Mouse (Mus musculus) neutrophil, adult 5-6 weeks (primary cell): ENCODE measurements around the gene Pdilt. TPM values are rescaled to one million over a fixed set of nuclear protein-coding genes. Genes with fewer than 3 reads are reported as not detected.
"Not testable (repeated sequence)": the region's sequence is repeated elsewhere in the genome, so short reads cannot be mapped to it uniquely, and the experiment has no call there.

Experiments used
- ATAC-seq: fragments of 151-379, 151-347 bp; 2 replicates; pipeline ENCODE4 v1.8.0; 2017; ENCODE audit warnings: mild to moderate bottlenecking, moderate TSS enrichment; ENCODE audit not compliant: insufficient number of reproducible peaks, poor library complexity, low FRiP score, severe bottlenecking; ENCODE audit errors: extremely low read depth
- total RNA-seq: library from RNA; stranded (forward); fragments of 200-1000 nt; gene quantifications from 2 replicates; pipeline ENCODE4 v1.2.3, GENCODE M21; 2017

The Pdilt gene
- total RNA-seq, result not detected in 2 replicates

DNA sequence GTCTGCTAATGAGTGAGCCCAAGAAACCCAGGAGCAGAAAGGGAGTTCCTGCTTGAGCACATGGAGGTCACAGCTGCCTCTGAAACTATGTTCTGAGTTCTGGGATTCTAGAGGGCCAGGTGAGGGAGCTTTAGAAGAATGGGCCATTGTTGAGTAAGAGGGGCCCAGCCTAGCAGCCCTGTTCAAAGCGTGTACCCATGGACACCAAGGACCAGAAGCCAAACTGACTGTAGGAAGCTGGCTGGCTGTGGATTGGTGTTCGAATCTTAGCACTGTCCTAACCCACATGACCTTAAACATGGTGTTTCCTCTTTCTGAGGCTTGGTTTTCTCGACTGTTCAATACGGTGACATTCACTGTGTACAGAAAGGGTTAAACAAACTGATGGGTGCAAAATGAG, at the start of gene Pdilt:
Gene Pdilt, minus strand, starts transcription at position 101 of the 400 bp plus-strand sequence.
- ATAC-seq, result no peak

DNA sequence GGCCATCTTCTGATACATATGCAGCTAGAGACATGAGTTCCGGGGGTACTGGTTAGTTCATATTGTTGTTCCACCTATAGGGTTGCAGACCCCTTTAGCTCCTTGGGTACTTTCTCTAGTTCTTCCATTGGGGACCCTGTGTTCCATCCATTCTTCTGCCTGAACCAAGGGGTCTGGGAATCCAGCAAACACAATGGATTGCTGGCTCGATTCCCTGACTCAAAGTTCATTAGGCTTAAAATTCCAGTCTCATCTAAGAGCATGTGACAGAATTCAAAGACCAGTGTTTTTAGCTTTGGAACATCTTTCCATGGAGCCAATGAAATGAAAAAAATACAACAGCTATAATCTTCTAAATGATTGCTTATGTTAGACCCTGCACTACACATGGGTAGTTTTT, 39.2 kb upstream of the Pdilt start:
- ATAC-seq, result not testable (repeated sequence)

DNA sequence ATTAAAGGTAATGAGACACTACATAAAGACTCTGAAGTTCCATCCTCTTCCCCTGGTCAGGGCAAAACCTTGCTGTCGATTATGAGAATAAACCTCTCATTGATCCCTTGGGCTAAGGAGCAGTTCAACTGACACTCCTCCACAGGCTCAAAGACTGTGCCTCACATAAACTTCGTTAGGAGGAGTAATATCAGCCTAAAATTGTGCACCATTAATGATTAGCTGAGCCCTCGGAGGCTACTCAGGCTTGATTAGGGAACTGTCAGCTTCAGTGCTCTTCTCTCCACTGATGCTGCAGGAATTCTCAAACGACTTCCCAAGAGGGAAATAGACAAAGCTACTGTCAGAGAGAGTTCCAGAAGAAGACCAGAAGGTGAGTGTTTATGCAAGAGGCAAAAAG, 38.2 kb upstream of the Pdilt start:
- no peak for ATAC-seq

DNA sequence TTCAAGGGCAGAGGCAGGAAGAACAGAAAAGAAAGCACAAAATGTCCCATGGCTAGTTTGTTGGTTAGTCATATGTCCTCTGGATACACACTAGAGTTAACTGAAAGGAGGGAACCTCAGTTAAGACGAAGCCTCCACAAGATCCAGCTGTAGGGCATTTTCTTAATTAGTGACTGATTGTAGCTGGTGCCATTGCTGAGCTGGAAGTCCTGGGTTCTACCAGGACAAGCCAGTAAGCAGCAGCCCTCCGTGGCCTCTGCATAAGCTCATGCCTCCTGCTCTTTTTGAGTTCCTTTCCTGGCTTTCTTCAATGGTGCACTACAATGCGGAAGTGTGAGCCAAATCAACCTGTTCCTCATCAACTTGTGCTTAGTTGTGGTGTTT, 37.2 kb upstream of the Pdilt start:
- ATAC-seq, result no peak

DNA sequence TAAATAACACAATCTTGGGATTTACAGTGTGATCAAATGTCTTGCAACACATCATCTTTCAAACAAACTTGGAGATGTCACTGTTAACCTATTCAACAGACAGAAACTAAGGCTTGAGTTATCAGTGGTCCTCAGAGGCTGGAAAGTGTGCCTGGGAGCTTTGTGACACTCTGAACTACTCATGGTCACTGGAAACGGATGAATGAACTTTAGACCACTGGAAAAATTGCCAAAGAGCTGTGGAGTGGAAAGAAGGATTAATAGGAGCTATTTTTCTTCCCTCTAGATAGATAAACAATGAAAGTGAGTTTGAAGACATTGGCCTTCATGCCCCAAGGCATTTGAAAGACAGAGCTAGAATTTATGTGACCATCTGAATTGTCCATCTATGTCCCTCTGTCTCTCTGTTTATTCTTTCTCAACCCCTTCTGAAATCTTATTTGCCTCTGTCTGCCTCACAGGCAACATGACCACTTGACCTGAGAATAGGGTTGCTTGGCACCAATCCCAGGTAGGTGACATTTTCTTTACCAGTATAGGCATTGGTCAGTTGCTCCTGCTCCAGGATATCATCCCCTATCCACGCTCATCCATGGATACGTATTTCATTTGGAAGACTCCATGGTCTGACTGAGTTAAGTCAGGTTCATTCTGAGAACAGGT, 36.6 kb upstream of the Pdilt start:
- ATAC-seq, result no peak

DNA sequence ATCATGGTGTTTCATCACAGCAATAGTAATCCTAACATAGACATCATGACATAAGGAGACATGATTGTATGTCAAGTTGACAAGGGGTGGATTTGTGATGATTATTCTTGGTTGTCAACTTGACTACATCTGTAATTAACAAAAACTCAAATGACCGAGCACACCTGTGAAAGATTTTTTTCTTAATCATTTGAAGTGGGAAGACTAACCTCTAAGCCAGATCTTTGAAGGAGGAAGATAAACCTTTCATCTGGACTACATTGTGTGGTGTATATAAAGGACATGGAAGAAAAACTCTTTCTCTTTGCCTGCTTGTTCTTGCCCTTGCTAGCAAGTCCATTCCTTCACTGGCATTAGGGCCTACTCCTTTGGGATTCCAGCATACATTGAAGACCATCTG, 30.8 kb upstream of the Pdilt start, which contains the start of gene Acsm2:
Gene Acsm2, plus strand, starts transcription at position 301 of the 400 bp plus-strand sequence.
- no peak for ATAC-seq

DNA sequence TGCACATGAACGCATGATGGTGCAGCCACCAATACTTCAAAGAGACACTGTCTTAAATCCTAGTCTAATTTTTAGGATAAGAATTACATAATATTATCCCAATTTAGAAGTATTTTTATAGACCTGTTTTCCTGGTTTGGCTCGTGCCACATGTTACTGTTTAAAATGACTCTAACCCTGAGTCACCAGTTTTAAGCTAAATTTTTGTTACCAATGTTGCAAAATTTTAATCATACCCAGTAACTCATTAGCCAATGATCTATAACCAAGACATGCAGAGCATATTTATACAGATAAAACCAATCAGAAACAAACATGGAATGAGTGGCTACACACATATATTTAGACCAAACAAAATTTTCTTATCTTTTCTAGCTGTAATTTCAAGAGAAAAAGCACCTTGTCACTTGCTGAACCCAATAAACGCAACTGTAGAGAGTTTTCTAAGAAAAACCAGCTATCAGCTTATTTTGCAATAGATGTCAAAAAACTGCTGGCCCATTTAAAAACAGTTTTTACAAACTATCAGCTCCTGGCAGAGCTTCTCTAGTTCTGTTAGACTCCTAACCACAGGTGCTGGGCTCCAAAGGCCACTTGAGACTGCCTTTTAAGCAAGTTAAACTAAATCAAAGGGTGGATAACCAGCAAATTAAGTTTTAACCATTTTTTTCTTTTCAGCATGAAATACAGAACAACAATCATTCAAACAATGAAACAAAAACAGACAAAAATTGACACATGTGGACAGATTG, 27.4 kb upstream of the Pdilt start:
- ATAC-seq, result no peak

DNA sequence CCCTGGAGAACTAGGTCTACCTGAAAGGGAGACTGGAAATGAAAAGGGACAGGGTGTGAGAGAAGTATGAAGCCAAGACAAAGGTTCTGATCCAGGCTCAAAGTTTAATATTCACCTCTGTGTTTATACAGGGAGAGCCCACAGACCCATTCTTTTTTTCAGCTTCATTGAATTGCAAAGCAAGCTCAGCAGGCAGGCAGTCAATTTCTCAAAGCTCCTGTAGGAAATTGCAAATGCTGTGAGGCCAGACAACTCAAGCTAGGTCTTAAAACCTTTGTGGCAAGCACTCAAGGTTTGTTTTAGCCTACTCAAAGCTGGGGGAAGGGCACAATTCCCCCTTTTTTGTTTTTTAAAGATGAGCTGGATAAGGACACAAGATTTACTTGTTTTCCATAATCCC, 22.3 kb upstream of the Pdilt start:
- ATAC-seq, result no peak

DNA sequence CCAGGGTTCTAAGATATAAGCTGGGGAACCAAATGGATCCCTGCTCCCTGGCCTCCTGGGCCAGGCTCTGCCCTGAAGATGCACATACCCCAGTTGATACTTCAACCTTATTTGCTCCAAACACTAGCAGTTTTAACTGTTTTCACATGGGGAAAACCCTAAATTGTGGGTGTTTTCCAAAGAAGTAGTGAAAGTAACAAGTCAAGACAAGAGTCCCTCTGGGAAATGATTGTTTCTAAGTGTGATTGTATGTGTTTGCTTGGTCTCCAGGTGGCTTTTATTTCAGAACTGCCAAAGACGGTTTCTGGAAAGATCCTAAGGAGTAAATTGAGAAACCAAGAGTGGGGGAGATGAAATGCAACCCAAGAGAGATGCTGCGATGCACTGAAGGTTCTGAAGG, 19.2 kb upstream of the Pdilt start:
- ATAC-seq, result no peak

DNA sequence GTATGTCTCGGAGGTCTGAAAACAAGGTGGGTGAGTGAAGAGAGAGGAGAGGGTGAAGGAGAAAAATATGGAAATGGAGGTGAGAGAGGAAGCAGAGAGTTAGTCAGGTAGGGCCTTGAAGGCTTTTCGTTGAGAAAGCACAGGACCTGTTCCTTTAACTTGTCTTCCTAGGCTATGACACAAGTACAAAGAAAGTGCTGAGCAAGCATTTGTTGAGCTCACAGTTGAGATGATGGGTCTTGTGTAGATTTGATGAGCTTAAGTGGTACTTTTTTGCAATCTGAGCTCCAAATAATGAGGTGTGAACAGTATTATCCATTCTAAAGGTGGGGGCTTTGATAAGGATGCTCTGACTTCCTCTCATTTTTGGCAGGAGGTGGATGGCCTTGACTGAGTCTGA, 11.1 kb upstream of the Pdilt start:
- no peak for ATAC-seq

DNA sequence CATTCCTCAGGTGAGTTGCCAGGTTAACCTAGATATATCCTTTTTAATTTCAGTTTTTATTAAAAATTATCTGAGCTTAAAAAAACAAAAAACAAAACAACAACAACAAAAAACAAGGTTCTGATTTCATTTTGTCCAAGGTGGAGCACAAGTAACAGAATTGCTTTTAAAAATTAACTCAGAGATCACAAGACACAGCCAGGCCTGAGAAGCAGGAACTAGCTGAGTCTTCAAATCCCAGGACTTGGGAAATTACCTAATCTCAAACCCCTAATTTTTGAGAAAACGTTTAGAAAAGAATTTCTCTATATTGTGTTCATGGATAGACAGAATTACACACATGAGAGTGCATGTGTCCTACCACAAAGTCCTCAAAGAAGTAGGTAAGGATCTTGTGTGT, 9.6 kb upstream of the Pdilt start:
- no peak for ATAC-seq

DNA sequence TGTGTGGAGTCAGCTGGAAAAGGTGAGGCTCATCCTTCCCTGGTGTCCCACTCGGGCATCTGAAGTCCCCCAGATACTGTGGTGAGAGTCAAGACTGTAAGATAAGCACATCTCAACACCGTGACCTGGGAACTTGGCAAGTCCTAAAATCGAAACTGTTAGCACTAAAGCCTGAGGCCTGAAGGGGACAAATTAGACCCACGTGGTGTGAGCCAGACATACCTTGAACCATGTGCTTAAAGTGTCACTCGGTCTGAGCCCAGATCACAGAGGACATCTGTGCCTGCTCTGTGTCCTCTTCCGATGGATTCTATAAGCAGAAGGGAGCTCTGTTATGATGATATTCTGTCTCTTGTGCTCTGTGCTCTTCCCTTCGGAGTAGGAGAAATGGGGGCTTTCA, 5.3 kb upstream of the Pdilt start:
- no peak for ATAC-seq

DNA sequence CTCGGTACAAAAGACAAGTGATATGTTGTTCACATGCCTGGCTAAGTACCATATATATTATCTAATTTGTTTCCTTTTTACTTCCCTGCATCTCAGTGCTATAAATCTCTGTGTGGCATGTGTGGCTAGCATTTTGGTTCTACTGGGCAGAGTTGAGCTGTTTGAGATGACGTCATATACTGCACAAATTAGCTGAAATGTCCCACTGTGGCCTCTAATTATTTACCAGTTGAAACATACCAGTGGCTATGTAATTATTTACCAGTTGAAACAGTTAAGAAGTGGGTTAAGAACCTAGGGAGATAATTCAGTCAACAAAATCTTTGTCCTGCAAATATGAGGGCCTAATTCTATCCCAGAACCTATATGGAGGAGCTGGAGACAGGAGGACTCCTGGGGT, 4.3 kb upstream of the Pdilt start:
- ATAC-seq, result no peak

DNA sequence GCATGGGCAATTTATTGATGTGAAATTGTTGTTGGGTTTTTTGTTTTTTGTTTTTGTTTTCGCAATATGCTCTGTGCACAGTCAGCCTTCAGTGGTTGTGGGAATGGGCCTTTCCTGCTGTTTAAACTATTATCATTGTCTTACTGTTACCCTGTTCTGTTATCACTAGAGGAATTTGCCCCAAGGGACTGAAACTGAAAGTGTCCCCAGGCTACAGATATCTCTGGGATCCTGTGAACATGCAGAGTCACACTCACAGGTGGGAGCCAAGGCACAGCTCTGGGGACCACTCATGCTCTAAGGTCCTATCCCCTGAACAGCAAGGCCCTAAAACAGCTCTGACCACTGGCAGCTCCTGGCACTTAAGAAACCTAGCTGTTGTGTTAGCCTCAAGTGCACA, 3.8 kb upstream of the Pdilt start:
- no peak for ATAC-seq

DNA sequence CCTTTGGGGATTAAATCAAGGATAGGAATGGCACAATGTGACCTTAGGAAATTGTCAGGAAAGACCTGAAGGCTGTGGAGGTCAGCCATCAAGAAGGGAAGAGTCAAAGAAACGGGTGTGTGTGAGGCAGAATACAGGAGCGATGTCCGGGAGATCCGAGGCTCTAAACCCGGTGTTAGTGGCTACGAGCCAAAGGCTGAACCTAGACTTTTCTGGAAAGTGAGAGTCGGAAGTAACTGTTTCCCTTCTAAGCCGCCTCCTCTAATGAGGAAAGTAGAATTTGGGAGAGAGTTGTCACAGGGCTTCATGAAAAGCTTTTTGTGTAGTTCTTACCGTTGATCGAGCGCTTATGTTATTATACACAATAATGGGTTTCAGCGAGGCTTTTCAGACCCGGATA, 3.2 kb upstream of the Pdilt start:
- no peak for ATAC-seq

DNA sequence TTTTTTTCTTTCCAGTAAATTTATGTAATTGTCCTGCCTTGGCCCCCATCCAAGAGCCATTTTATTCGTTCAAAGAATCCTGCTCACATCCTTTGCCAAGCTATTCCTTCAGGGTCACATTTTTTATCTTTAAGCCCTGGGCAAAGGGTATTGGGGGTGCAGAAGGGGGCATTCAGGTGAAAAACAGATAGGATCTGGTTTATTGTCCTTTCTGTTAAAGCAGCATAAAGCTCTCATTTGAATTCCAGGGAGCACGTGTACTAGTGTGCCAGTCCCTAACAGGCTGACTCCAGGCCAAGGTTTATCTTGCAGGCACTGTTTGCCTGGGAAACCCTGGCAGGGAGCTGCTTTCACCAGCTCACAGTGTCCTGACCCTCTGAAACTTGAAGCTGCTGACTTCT, 2.6 kb upstream of the Pdilt start:
- no peak for ATAC-seq

DNA sequence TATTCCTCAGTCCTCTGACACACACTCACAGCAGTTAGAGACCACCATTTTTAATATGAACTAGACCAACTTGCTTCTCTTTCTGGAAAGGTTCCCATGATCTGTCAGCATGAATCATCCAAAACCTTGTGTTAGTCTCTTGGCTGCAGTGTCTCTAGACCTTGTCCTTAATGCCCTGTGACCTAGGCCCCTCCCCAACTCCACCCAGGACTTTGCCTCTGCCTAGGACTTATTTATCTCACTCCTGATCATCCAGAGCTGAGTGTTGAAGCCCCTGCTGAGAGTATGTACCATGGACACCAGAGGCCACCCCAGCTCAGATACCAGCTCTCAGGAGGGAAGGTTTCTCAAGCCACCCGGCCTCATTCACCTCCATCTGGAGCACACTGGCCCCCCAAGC, 904 bp downstream of the Pdilt start:
- no peak for ATAC-seq

DNA sequence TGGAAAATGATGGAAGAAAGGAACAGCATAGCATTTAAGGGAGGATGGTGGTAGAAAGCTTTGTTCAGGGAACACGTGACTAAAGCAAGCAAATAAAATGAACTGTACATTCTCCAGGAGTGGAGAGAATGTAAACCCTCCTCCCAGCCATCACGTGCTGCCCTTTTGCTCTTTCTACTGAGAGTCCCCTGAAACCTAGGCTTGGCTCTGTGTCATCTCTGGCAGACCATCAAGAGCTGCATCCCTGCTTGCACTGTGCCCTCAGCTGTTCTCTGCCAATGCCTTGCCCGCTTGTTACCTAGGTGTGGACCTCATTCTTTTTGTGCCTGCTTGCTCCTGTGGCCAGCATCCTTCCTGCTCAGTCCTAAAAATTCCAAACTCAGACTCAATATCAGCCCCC, 1.5 kb downstream of the Pdilt start:
- no peak for ATAC-seq

DNA sequence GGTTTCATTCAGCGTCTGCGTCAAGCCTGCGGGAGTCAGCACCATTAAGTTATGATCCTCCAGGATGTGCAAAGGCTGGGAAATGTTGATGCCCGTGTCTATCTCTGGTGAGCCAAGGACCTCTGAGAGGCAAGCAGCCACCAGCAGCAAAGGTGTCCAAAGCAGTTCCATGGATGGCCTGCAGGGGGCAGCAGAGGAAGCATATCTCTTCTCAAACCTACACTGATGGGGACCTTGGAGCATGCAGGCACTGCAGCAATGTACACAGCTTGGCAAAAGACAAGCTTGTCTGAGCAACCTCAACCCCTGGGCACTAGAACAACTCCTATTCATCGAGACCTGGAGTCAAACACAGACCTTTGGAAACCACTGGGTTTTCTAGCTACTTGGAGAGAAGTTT, 3.6 kb downstream of the Pdilt start:
- no peak for ATAC-seq

DNA sequence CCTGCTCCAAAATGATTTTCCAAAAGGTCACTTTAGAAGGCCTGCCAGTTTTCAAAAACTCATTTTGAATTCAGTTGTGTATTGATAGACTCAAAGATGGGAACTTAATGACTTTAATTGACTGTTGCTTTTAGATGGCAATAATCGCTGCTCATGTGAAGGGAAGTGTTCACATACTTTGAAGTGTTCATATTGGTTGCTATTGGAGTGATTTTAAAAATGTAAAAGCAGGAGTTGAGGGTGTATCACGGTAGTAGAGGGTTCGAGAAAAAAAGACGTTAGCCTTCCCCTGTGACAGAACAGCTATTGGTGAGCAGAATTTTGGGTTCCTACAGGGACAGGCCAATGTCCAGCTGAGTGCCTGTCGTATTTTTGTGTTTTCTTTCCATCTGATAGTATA, 4.1 kb downstream of the Pdilt start, which contains the start of gene Acsm5:
Gene Acsm5, plus strand, starts transcription at position 301 of the 400 bp plus-strand sequence.
- no peak for ATAC-seq

DNA sequence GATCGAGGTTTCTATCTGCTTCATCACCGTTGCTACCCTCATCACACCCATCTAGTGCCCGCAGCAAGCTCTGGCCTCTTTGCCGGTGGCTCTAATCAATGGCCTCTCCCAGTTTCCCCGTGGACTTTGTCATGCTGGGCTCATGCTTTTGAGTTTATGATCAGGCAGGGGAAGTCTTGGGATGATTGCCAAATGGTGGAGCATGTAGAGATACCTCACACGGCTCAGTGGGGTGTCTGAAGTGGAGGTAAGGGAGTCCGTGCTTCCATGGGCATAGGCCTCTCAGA, 7.1 kb downstream of the Pdilt start:
- no peak for ATAC-seq
